Mouse (Mus musculus) liver, postnatal 0 days (tissue): Measurements from ENCODE around the gene D11Wsu47e.

Experiments
- CTCF ChIP-seq: sonication (generic); IDR thresholded peaks from 2 replicates; pipeline ENCODE4 v1.5.1; 2016; ENCODE audit warnings: antibody characterized with exemption, low read depth
- EP300 ChIP-seq: IDR thresholded peaks from 2 replicates; pipeline ENCODE4 v1.6.1; 2016; ENCODE audit warnings: antibody characterized with exemption, low read depth, mild to moderate bottlenecking

DNA sequence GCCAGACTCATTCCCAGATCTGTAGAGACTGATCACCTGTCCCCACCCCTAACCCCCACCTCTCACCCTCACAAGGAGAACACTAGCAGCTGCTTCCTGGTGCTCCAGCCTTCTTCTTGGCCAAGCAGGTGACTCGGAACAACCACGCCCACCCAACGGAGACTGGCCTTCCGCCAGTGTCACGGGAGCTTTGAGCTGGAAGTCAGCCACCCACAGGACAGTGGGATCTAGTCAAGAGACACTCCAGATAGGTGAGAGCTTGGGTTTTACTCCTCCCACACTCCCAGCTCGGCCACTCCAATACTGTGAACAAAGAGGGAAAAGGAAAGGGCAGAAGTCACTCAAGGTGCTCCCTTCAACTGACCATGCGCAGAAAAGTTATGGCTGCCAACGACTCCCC lies 55.0 kb downstream of the D11Wsu47e start:
- TF ChIP-seq CTCF = no peak
- TF ChIP-seq EP300 = no peak
